Mouse (Mus musculus): ENCODE data around the gene Fate1. TPM values are rescaled to one million over a fixed set of nuclear protein-coding genes. Genes with fewer than 3 reads are reported as not detected.
"Not testable (repeated sequence)": the region's sequence is repeated elsewhere in the genome, so short reads cannot be mapped to it uniquely, and the experiment has no call there.

The Fate1 gene
- polyA plus RNA-seq (2015; fragmentation: Nextera tagmentation; extraction: Ambion mirVana), result 0.16 TPM in 1 of 2 replicates, not detected in the other

GRCm38 (mm10) chrX:71972686-71973085 lies at the start of gene Fate1:
Gene Fate1 (plus strand): TSS chrX:71972986.
- no peaks in the 10 kb centered on the region for H3K36me3 ChIP-seq (ENCODE audit: control insufficient read depth, insufficient read depth, low read length)
- no peak for ATAC-seq (ENCODE audit: low read depth)
- H3K9ac ChIP-seq (ENCODE audit: low read length), result no peak within 1 kb of the TSS
- no peak within 1 kb of the TSS for H3K4me2 ChIP-seq (ENCODE audit: low read depth, low read length)
- WGBS, result 58% methylated on average over 2 of the region's 2 CpGs
- H3K27ac ChIP-seq (ENCODE audit: low read length), result no peak within 1 kb of the TSS
- no peaks in the 10 kb centered on the region for H3K9me3 ChIP-seq (ENCODE audit: control insufficient read depth, low read length)
- no peaks in the 10 kb centered on the region for H3K4me1 ChIP-seq (replicated peaks; ENCODE audit: control insufficient read depth, insufficient read depth, low read length)
- no peaks in the 10 kb centered on the region for H3K27me3 ChIP-seq (ENCODE audit: control insufficient read depth, insufficient read depth, low read depth, low read length)
- no peak within 1 kb of the TSS for H3K4me3 ChIP-seq (ENCODE audit: low read length)

GRCm38 (mm10) chrX:71946631-71947030 lies 26.2 kb upstream of the Fate1 start:
- Histone ChIP-seq H3K4me2 (ENCODE audit: low read depth, low read length) (no peak overlapping the region), H3K9ac (ENCODE audit: low read length) (no peak overlapping the region), H3K27me3 (ENCODE audit: control insufficient read depth, insufficient read depth, low read depth, low read length) (no peaks in the 10 kb centered on the region), H3K4me3 (ENCODE audit: low read length) (no peak overlapping the region), H3K36me3 (ENCODE audit: control insufficient read depth, insufficient read depth, low read length) (no peaks in the 10 kb centered on the region), H3K4me1 (replicated peaks; ENCODE audit: control insufficient read depth, insufficient read depth, low read length) (no peaks in the 10 kb centered on the region), H3K27ac (ENCODE audit: low read length) (no peak overlapping the region), H3K9me3 (ENCODE audit: control insufficient read depth, low read length) (no peaks in the 10 kb centered on the region)
- no peak for ATAC-seq (ENCODE audit: low read depth)
- 13% methylated on average over 3 of the region's 3 CpGs for WGBS

GRCm38 (mm10) chrX:71958366-71958765 lies 14.4 kb upstream of the Fate1 start:
- H3K27me3 ChIP-seq (ENCODE audit: control insufficient read depth, insufficient read depth, low read depth, low read length), result no peaks in the 10 kb centered on the region
- no peaks in the 10 kb centered on the region for H3K36me3 ChIP-seq (ENCODE audit: control insufficient read depth, insufficient read depth, low read length)
- no peaks in the 10 kb centered on the region for H3K9me3 ChIP-seq (ENCODE audit: control insufficient read depth, low read length)
- no peak overlapping the region for H3K4me2 ChIP-seq (ENCODE audit: low read depth, low read length)
- H3K4me3 ChIP-seq (ENCODE audit: low read length), result no peak overlapping the region
- no peak overlapping the region for H3K9ac ChIP-seq (ENCODE audit: low read length)
- H3K27ac ChIP-seq (ENCODE audit: low read length), result no peak overlapping the region
- ATAC-seq (ENCODE audit: low read depth), result peak; percentile 47
- no peaks in the 10 kb centered on the region for H3K4me1 ChIP-seq (replicated peaks; ENCODE audit: control insufficient read depth, insufficient read depth, low read length)

GRCm38 (mm10) chrX:71962073-71963051 lies 10.4 kb upstream of the Fate1 start, which contains the start of gene Prrg3:
Gene Prrg3 (plus strand): TSS chrX:71962624.
- Histone ChIP-seq H3K27me3 (ENCODE audit: control insufficient read depth, insufficient read depth, low read depth, low read length) (no peaks in the 10 kb centered on the region), H3K4me3 (ENCODE audit: low read length) (peak within 1 kb of the TSS; percentile 57), H3K9ac (ENCODE audit: low read length) (peak within 1 kb of the TSS; percentile 75), H3K4me2 (ENCODE audit: low read depth, low read length) (peak within 1 kb of the TSS; percentile 68), H3K9me3 (ENCODE audit: control insufficient read depth, low read length) (no peaks in the 10 kb centered on the region), H3K36me3 (ENCODE audit: control insufficient read depth, insufficient read depth, low read length) (peaks cover 2% of the 10 kb centered on the region; the same call in 1 of the 2 replicates), H3K4me1 (replicated peaks; ENCODE audit: control insufficient read depth, insufficient read depth, low read length) (no peaks in the 10 kb centered on the region), H3K27ac (ENCODE audit: low read length) (peak within 1 kb of the TSS; percentile 75)
- ATAC-seq (ENCODE audit: low read depth), result peak; percentile 96
- WGBS, result 18% methylated on average over 60 of the region's 72 CpGs

- Histone ChIP-seq H3K36me3 (ENCODE audit: control insufficient read depth, insufficient read depth, low read length) (peaks cover 2% of the 10 kb centered on the region; the same call in 1 of the 2 replicates), H3K9ac (ENCODE audit: low read length) (peak overlapping the region; percentile 75), H3K4me1 (replicated peaks; ENCODE audit: control insufficient read depth, insufficient read depth, low read length) (no peaks in the 10 kb centered on the region), H3K27ac (ENCODE audit: low read length) (peak overlapping the region; percentile 75), H3K4me2 (ENCODE audit: low read depth, low read length) (peak overlapping the region; percentile 68), H3K27me3 (ENCODE audit: control insufficient read depth, insufficient read depth, low read depth, low read length) (no peaks in the 10 kb centered on the region), H3K4me3 (ENCODE audit: low read length) (peak overlapping the region; percentile 57), H3K9me3 (ENCODE audit: control insufficient read depth, low read length) (no peaks in the 10 kb centered on the region)
- ATAC-seq (ENCODE audit: low read depth), result no peak
- 26% methylated on average over 9 of the region's 9 CpGs for WGBS
Measured at GRCm38 (mm10) chrX:71963275-71963912, 9.4 kb upstream of the Fate1 start.

GRCm38 (mm10) chrX:71968216-71968615 lies 4.6 kb upstream of the Fate1 start:
- no peak overlapping the region for H3K4me2 ChIP-seq (ENCODE audit: low read depth, low read length)
- no peaks in the 10 kb centered on the region for H3K9me3 ChIP-seq (ENCODE audit: control insufficient read depth, low read length)
- ATAC-seq (ENCODE audit: low read depth), result peak; percentile 57
- no peaks in the 10 kb centered on the region for H3K4me1 ChIP-seq (replicated peaks; ENCODE audit: control insufficient read depth, insufficient read depth, low read length)
- H3K36me3 ChIP-seq (ENCODE audit: control insufficient read depth, insufficient read depth, low read length), result peaks cover 2% of the 10 kb centered on the region; the same call in 1 of the 2 replicates
- H3K27ac ChIP-seq (ENCODE audit: low read length), result no peak overlapping the region
- no peak overlapping the region for H3K4me3 ChIP-seq (ENCODE audit: low read length)
- no peaks in the 10 kb centered on the region for H3K27me3 ChIP-seq (ENCODE audit: control insufficient read depth, insufficient read depth, low read depth, low read length)
- WGBS, result 67% methylated on average over 1 of the region's 1 CpGs
- H3K9ac ChIP-seq (ENCODE audit: low read length), result no peak overlapping the region

GRCm38 (mm10) chrX:71968816-71969215 lies 4.0 kb upstream of the Fate1 start:
- H3K27ac ChIP-seq (ENCODE audit: low read length), result no peak overlapping the region
- no peaks in the 10 kb centered on the region for H3K27me3 ChIP-seq (ENCODE audit: control insufficient read depth, insufficient read depth, low read depth, low read length)
- H3K9ac ChIP-seq (ENCODE audit: low read length), result no peak overlapping the region
- peaks cover 2% of the 10 kb centered on the region; the same call in 1 of the 2 replicates for H3K36me3 ChIP-seq (ENCODE audit: control insufficient read depth, insufficient read depth, low read length)
- 76% methylated on average over 6 of the region's 6 CpGs for WGBS
- ATAC-seq (ENCODE audit: low read depth), result no peak
- no peak overlapping the region for H3K4me2 ChIP-seq (ENCODE audit: low read depth, low read length)
- no peaks in the 10 kb centered on the region for H3K4me1 ChIP-seq (replicated peaks; ENCODE audit: control insufficient read depth, insufficient read depth, low read length)
- H3K9me3 ChIP-seq (ENCODE audit: control insufficient read depth, low read length), result no peaks in the 10 kb centered on the region
- no peak overlapping the region for H3K4me3 ChIP-seq (ENCODE audit: low read length)

GRCm38 (mm10) chrX:71971325-71971724 lies 1.5 kb upstream of the Fate1 start:
- Histone ChIP-seq H3K9ac (ENCODE audit: low read length) (no peak overlapping the region), H3K27ac (ENCODE audit: low read length) (no peak overlapping the region), H3K9me3 (ENCODE audit: control insufficient read depth, low read length) (no peaks in the 10 kb centered on the region), H3K4me1 (replicated peaks; ENCODE audit: control insufficient read depth, insufficient read depth, low read length) (no peaks in the 10 kb centered on the region), H3K36me3 (ENCODE audit: control insufficient read depth, insufficient read depth, low read length) (peaks cover 2% of the 10 kb centered on the region; the same call in 1 of the 2 replicates), H3K4me3 (ENCODE audit: low read length) (no peak overlapping the region), H3K4me2 (ENCODE audit: low read depth, low read length) (no peak overlapping the region), H3K27me3 (ENCODE audit: control insufficient read depth, insufficient read depth, low read depth, low read length) (no peaks in the 10 kb centered on the region)
- no peak for ATAC-seq (ENCODE audit: low read depth)
- WGBS, result 73% methylated on average over 5 of the region's 5 CpGs

- not testable (repeated sequence) for H3K27ac ChIP-seq (ENCODE audit: low read length); ATAC-seq (ENCODE audit: low read depth)
Measured at GRCm38 (mm10) chrX:71977681-71978080, 4.9 kb downstream of the Fate1 start.

More at GRCm38 (mm10) chrX:71977681-71978080, 4.9 kb downstream of the Fate1 start:
- H3K4me2 ChIP-seq (ENCODE audit: low read depth, low read length); H3K9me3 ChIP-seq (ENCODE audit: control insufficient read depth, low read length); H3K4me1 ChIP-seq (replicated peaks; ENCODE audit: control insufficient read depth, insufficient read depth, low read length); H3K36me3 ChIP-seq (ENCODE audit: control insufficient read depth, insufficient read depth, low read length); H3K9ac ChIP-seq (ENCODE audit: low read length); H3K4me3 ChIP-seq (ENCODE audit: low read length); H3K27me3 ChIP-seq (ENCODE audit: control insufficient read depth, insufficient read depth, low read depth, low read length): not testable (repeated sequence)

Data from lung, embryonic 16.5 days (tissue).